Mouse (Mus musculus): ENCODE results near the gene Ppp1r15b.

DNA sequence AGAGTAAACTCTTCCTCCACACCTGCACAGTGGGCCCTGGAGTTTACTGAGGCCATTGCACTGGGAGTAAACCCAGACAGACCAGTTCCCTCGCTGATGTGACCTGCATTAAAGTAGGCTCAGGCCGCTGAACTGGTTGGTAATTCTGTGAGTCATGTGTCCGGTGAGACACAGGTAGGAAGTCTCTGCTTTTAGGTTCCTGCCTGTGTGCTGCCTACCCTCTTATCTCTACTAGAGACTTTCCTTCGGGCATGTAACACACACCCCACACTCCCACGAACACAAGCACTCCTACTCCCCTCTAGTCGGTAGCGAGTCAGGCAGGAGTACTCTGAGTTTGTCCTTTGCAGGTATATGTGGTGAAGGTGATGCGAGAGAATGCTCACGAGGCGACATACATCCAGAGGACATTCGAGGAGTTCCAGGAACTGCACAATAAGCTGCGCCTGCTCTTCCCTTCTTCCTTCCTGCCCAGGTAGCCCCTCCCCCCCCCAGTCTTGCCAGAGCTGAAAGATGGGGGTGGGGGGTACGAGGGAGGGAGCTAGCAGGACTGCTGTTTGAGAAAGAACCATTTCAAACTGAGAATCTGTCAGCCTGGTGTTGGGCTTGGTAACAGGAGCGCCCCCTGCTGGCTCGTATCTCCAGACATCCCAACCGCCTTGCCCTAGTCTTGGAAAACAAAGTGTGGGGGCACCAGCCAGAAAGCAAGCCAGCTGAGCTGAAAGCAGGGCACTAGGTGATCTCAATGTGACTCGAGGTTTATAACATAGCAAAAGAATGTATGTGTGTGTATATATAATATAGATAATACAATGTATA, 29.8 kb upstream of the Ppp1r15b start:
- TF ChIP-seq CTCF (IDR thresholded peaks at IDR 0.05; ENCODE audit: borderline replicate concordance, insufficient read depth, low read depth, low read length) (peak; percentile 76), POLR2A (IDR thresholded peaks at IDR 0.05; ENCODE audit: borderline replicate concordance, insufficient read depth, low read length) (no peak)

Measured in cerebellum, adult 2 months (tissue).